Mouse (Mus musculus) hindbrain, postnatal 0 days (tissue): ENCODE measurements around the gene Pkd1l1. TPM values are rescaled to one million over a fixed set of nuclear protein-coding genes. Genes with fewer than 3 reads are reported as not detected.

Experiments used
- ATAC-seq: fragments of 200-750 bp; cut with Nextera tagmentation; 2 replicates; pipeline ENCODE4 v1.8.0; 2017; ENCODE audit warnings: mild to moderate bottlenecking, moderate TSS enrichment, moderate library complexity
- DNase-seq: peaks from one replicate; pipeline ENCODE4 v3.0.0-alpha.2; 2015; ENCODE audit warnings: low spot score
- H3K27ac ChIP-seq: fragments of 300-500 bp; sonication (generic); 2 replicates; pipeline ENCODE4 v1.5.1; 2014; ENCODE audit warnings: mild to moderate bottlenecking
- H3K27me3 ChIP-seq: fragments of 300-500 bp; sonication (generic); 2 replicates; pipeline ENCODE4 v1.6.1; 2014; ENCODE audit warnings: low read length, mixed read lengths; ENCODE audit not compliant: insufficient read depth
- H3K36me3 ChIP-seq: fragments of 300-500 bp; sonication (generic); 2 replicates; pipeline ENCODE4 v1.6.1; 2014; ENCODE audit warnings: low read length, mixed read lengths; ENCODE audit not compliant: insufficient read depth
- H3K4me1 ChIP-seq: fragments of 300-500 bp; sonication (generic); 2 replicates; pipeline ENCODE4 v1.6.1; 2014; ENCODE audit warnings: antibody characterized with exemption, low read length, mixed read lengths; ENCODE audit not compliant: insufficient read depth
- H3K4me2 ChIP-seq: fragments of 300-500 bp; sonication (generic); 2 replicates; pipeline ENCODE4 v1.6.1; 2014; ENCODE audit warnings: low read depth, mild to moderate bottlenecking, low read length, moderate library complexity, mixed read lengths
- H3K4me3 ChIP-seq: fragments of 300-500 bp; sonication (generic); 2 replicates; pipeline ENCODE4 v1.5.1; 2014; ENCODE audit warnings: low read length
- H3K9ac ChIP-seq: fragments of 300-500 bp; sonication (generic); replicated peaks from 2 replicates; pipeline ENCODE4 v1.6.1; 2014; ENCODE audit warnings: mild to moderate bottlenecking, low read length, moderate library complexity, mixed read lengths
- H3K9me3 ChIP-seq: fragments of 300-500 bp; sonication (generic); 2 replicates; pipeline ENCODE4 v1.6.1; 2016; ENCODE audit warnings: low read length, mixed read lengths
- CTCF ChIP-seq: IDR thresholded peaks from 2 replicates; pipeline ENCODE4 v1.5.1; 2016; ENCODE audit warnings: antibody characterized with exemption, control low read depth, low read depth
- WGBS: fragments of 180-500 bp; shearing (Covaris S2); extraction: QIAGEN DNeasy Blood & Tissue Kit; methylation state at CpG from one replicate; pipeline ENCODE4 v1.1.7; 2014; 5-methylcytosine and 5-hydroxymethylcytosine counted together
- polyA plus RNA-seq: library from polyadenylated mRNA; unstranded; fragments of >200 nt; fragmentation: Nextera tagmentation; extraction: Ambion mirVana; gene quantifications from 2 replicates; pipeline ENCODE4 v1.2.1, GENCODE M21; 2015
- total RNA-seq: library from RNA; depleted of rRNA; stranded (reverse); fragments of >200 nt; gene quantifications from 2 replicates; pipeline ENCODE4 v1.2.3, GENCODE M21; 2014; rRNA removed

Pkd1l1 gene
- total RNA-seq (0.37 and 0.40 TPM in 2 replicates), polyA plus RNA-seq (0.19 and 0.33 TPM in 2 replicates)

GRCm38 (mm10) chr11:8973166-8973565 is at the start of gene Pkd1l1:
Gene Pkd1l1, minus strand, starts transcription at chr11:8973266.
- no peaks in the 10 kb centered on the region for H3K4me1 ChIP-seq

GRCm38 (mm10) chr11:9020207-9020606 is 47.1 kb upstream of the Pkd1l1 start:
- DNase-seq (no peak), ATAC-seq (no peak)
- H3K9me3 ChIP-seq: no peaks in the 10 kb centered on the region
- no peak overlapping the region for H3K4me3 ChIP-seq
- WGBS: 92% methylated on average over 5 of the region's 5 CpGs
- TF ChIP-seq CTCF: no peak
- H3K27me3 ChIP-seq: no peaks in the 10 kb centered on the region
- no peak overlapping the region for H3K27ac ChIP-seq
- H3K4me1 ChIP-seq: no peaks in the 10 kb centered on the region
- H3K36me3 ChIP-seq: no peaks in the 10 kb centered on the region
- H3K4me2 ChIP-seq: no peak overlapping the region
- H3K9ac ChIP-seq: no peak overlapping the region

More at GRCm38 (mm10) chr11:8973166-8973565, at the start of gene Pkd1l1:
- 53% methylated on average over 3 of the region's 3 CpGs for WGBS
- Histone ChIP-seq H3K27me3 (no peaks in the 10 kb centered on the region), H3K27ac (no peak within 1 kb of the TSS), H3K9me3 (no peaks in the 10 kb centered on the region), H3K4me3 (no peak within 1 kb of the TSS), H3K36me3 (no peaks in the 10 kb centered on the region), H3K4me2 (no peak within 1 kb of the TSS), H3K9ac (no peak within 1 kb of the TSS)
- DNase-seq (no peak), ATAC-seq (no peak)
- no peak for TF ChIP-seq CTCF

- H3K27me3 ChIP-seq: no peaks in the 10 kb centered on the region
- no peak overlapping the region for H3K4me2 ChIP-seq
- no peak overlapping the region for H3K9ac ChIP-seq
- TF ChIP-seq CTCF: no peak
- no peaks in the 10 kb centered on the region for H3K4me1 ChIP-seq
- no peak for ATAC-seq
- H3K27ac ChIP-seq: no peak overlapping the region
- no peak for DNase-seq
- H3K36me3 ChIP-seq: no peaks in the 10 kb centered on the region
- H3K9me3 ChIP-seq: no peaks in the 10 kb centered on the region
- 81% methylated on average over 6 of the region's 6 CpGs for WGBS
- H3K4me3 ChIP-seq: no peak overlapping the region
Measured at GRCm38 (mm10) chr11:9018491-9019267, 45.6 kb upstream of the Pkd1l1 start.

GRCm38 (mm10) chr11:9014740-9015139 is 41.7 kb upstream of the Pkd1l1 start:
- no peak for DNase-seq
- 0 out of 2 replicates have a peak, but pooled peaks cover 4% of the 10 kb centered on the region for H3K4me1 ChIP-seq
- no peaks in the 10 kb centered on the region for H3K27me3 ChIP-seq
- H3K36me3 ChIP-seq: no peaks in the 10 kb centered on the region
- TF ChIP-seq CTCF: no peak
- no peak for ATAC-seq
- no peak overlapping the region for H3K4me2 ChIP-seq
- WGBS: 85% methylated on average over 3 of the region's 3 CpGs
- no peak overlapping the region for H3K4me3 ChIP-seq
- H3K27ac ChIP-seq: no peak overlapping the region
- H3K9ac ChIP-seq: no peak overlapping the region
- H3K9me3 ChIP-seq: no peaks in the 10 kb centered on the region

DNA sequence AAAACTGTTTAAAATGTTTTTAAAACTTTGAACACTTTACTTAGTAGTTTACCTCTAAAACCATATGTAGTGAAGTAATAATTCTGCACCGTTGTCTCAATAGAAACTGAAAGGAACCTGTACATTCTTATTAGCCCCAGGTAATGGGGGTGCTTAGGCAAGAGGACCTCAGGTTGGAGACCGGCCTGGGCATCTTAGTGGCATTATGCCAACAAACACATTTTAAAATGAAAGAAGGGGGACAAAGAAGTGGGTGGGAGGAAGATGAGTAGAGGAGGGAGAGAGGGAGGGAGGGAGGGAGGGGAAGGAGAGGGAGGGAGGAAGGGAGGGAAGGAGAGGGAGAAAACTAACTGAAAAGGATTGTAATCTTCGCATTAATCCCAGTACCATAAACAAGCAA is 38.3 kb upstream of the Pkd1l1 start:
- no peaks in the 10 kb centered on the region for H3K27me3 ChIP-seq
- peak; percentile 17 for DNase-seq
- H3K4me3 ChIP-seq: peak overlapping the region; percentile 57
- 4% methylated on average over 3 of the region's 3 CpGs for WGBS
- H3K9ac ChIP-seq: peak overlapping the region; percentile 69; the same call in 1 of the 2 replicates
- ATAC-seq: peak; percentile 41
- H3K27ac ChIP-seq: peak overlapping the region; percentile 75; the same call in 1 of the 2 replicates
- no peaks in the 10 kb centered on the region for H3K36me3 ChIP-seq
- H3K4me1 ChIP-seq: 0 out of 2 replicates have a peak, but pooled peaks cover 4% of the 10 kb centered on the region
- peak overlapping the region; percentile 73 for H3K4me2 ChIP-seq
- no peak for TF ChIP-seq CTCF
- H3K9me3 ChIP-seq: no peaks in the 10 kb centered on the region

DNA sequence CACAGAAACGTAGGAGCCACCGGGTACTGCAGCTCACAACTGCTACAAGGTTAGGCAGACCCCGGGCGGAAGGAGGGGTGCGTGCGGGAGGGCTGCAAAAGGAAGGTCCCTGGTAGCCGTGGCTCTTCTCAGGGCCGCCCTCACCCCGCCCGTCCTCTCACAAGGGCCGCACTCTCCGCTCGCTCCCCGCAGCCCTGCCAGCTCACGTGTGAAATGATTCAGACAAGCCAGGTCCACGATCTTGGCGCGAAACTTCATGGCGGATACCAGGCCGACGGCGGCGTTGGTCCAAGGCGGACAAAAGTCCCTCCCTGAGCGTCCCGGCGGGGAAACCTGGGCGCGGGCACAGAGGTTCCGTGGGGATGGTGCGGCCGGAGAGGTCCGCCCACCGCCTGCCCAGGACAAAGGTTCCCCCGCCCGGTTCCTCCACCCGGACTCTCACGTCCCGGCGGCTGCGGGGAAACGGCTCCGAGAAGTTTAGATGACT is 37.8 kb upstream of the Pkd1l1 start, which contains the start of gene Hus1:
Gene Hus1, minus strand, starts transcription at position 339 of the 487 bp plus-strand sequence.
- DNase-seq (peak; percentile 90), ATAC-seq (peak; percentile 96)
- Histone ChIP-seq H3K4me1 (0 out of 2 replicates have a peak, but pooled peaks cover 4% of the 10 kb centered on the region), H3K27ac (peak within 1 kb of the TSS; percentile 75), H3K9me3 (no peaks in the 10 kb centered on the region), H3K4me2 (peak within 1 kb of the TSS; percentile 73), H3K4me3 (peak within 1 kb of the TSS; percentile 57), H3K9ac (peak within 1 kb of the TSS; percentile 69), H3K27me3 (no peaks in the 10 kb centered on the region), H3K36me3 (no peaks in the 10 kb centered on the region)
- under 1% methylated on average over 43 of the region's 43 CpGs for WGBS
- no peak for TF ChIP-seq CTCF
